8 mouse cellular contexts compared by ENCODE assay signal in the genomic region with DNA sequence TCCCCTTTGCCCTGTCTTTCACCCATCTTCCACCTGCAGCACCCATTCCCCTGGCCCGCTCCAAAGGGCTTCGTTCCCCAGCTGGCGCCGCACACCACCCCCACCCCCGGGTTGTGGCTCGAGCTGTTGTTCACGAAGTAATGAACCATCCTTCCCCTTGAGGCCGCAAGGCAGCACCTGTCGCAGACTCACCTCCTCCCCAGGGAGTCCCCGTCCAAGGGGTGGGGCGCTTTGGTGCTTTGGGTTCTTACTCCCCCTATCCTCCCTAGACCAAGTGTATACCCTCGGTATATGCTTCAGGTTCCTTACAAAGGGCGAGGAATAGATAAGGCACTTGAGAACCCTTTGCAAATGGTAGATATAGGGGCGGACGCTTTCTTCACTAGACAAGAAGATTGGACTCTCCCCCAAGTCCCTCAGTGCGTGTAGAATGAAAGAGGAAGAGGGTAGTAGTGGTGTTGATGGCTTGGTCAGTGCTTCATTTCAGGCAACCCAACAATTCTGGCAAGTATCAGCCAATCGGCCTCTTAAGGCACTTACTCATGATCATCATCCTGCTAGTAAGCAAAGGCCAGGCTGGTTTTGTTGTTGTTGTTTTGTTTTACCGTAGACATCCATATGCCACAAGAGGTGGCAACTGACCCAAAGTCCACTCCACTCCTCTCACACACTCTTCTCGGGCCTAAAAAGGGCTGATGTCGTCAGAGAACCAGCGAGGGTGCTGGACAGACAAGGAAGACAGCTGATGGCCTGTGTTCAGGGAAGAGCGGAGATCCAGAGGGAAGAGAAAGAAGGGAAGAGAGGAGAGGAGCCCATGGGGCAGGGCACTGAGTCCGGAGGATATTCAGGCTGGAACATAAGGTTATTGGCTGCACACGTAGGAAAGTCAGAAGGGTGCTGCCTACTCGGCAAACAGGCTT. TPM values are rescaled to one million over a fixed set of nuclear protein-coding genes. Genes with fewer than 3 reads are reported as not detected.
DNase-seq lines count a peak whose midpoint lies in the region; ATAC-seq and TF ChIP-seq lines count a peak whose summit lies in the region.

No protein-coding gene starts in this region.

- no peak for DNase-seq in gastrocnemius, adult 2 months
- no peak for DNase-seq in gastrocnemius, postnatal 36 days
- DNase-seq in T-cell, adult 2 months (ENCODE audit: low spot score), result peak; percentile 56
- DNase-seq in heart, embryonic 10.5 days (ENCODE audit: low spot score), result peak; percentile 82
- peak; percentile 59 to 66 for DNase-seq in thymus, postnatal 10 days (ENCODE audit: low spot score in 2 of 2)
- DNase-seq in yolk sac, embryonic 10.5 days (ENCODE audit: low spot score), result no peak

- peak overlapping the region; percentile 85; the same call in 1 of the 2 replicates for H3K9ac ChIP-seq in limb, embryonic 13.5 days
- peak overlapping the region; percentile 36; the same call in 1 of the 2 replicates for H3K9ac ChIP-seq in midbrain, embryonic 15.5 days

- H3K9me3 ChIP-seq in heart, embryonic 10.5 days, result no peaks in the 10 kb centered on the region
- H3K9me3 ChIP-seq in limb, embryonic 13.5 days, result no peaks in the 10 kb centered on the region
- no peaks in the 10 kb centered on the region for H3K9me3 ChIP-seq in midbrain, embryonic 15.5 days

- H3K27me3 ChIP-seq in heart, embryonic 10.5 days (ENCODE audit: insufficient read depth, poor library complexity, severe bottlenecking), result no peaks in the 10 kb centered on the region
- peaks cover 26% of the 10 kb centered on the region for H3K27me3 ChIP-seq in limb, embryonic 13.5 days
- peaks cover 32% of the 10 kb centered on the region for H3K27me3 ChIP-seq in midbrain, embryonic 15.5 days (replicated peaks)

- intact Hi-C loops in gastrocnemius, adult 2 months (cut with DNase I), result no loop called here
- intact Hi-C loops in gastrocnemius, postnatal 36 days (cut with DNase I), result no loop called here

- peaks cover 73% of the 10 kb centered on the region for H3K4me1 ChIP-seq in heart, embryonic 10.5 days
- peaks cover 56% of the 10 kb centered on the region for H3K4me1 ChIP-seq in limb, embryonic 13.5 days
- peaks cover 43% of the 10 kb centered on the region for H3K4me1 ChIP-seq in midbrain, embryonic 15.5 days

- peak overlapping the region; percentile 94 for H3K4me3 ChIP-seq in gastrocnemius, adult 2 months
- peak overlapping the region; percentile 84 for H3K4me3 ChIP-seq in heart, embryonic 10.5 days
- H3K4me3 ChIP-seq in limb, embryonic 13.5 days, result peak overlapping the region; percentile 73
- peak overlapping the region; percentile 69 for H3K4me3 ChIP-seq in midbrain, embryonic 15.5 days

- no peak for ATAC-seq in limb, embryonic 13.5 days (ENCODE audit: low FRiP score, low read depth)
- ATAC-seq in midbrain, embryonic 15.5 days (replicated peaks), result no peak

- peak overlapping the region; percentile 75 for H3K4me2 ChIP-seq in limb, embryonic 13.5 days (replicated peaks)
- peak overlapping the region; percentile 83 for H3K4me2 ChIP-seq in midbrain, embryonic 15.5 days

- no peak for TF ChIP-seq CTCF in gastrocnemius, adult 2 months (IDR thresholded peaks at IDR 0.05)

- H3K27ac ChIP-seq in gastrocnemius, adult 2 months, result peak overlapping the region; percentile 98
- peak overlapping the region; percentile 96 for H3K27ac ChIP-seq in heart, embryonic 10.5 days
- peak overlapping the region; percentile 17 for H3K27ac ChIP-seq in limb, embryonic 13.5 days
- no peak overlapping the region for H3K27ac ChIP-seq in midbrain, embryonic 15.5 days

- WGBS in heart, embryonic 10.5 days, result 29% methylated on average over 25 of the region's 25 CpGs
- WGBS in limb, embryonic 13.5 days, result 44% methylated on average over 25 of the region's 25 CpGs
- WGBS in midbrain, embryonic 15.5 days, result 43% methylated on average over 25 of the region's 25 CpGs

- H3K36me3 ChIP-seq in heart, embryonic 10.5 days, result peaks cover 27% of the 10 kb centered on the region
- H3K36me3 ChIP-seq in limb, embryonic 13.5 days, result peaks cover 23% of the 10 kb centered on the region
- H3K36me3 ChIP-seq in midbrain, embryonic 15.5 days (replicated peaks), result no peaks in the 10 kb centered on the region

RNA-seq across cellular contexts. Expression of gene Myo1c, which starts 4.4 kb away (rescaled TPM):
- total RNA-seq in gastrocnemius, adult 2 months (2021), result 10 to 100 TPM; 34.1 to 43.9 TPM
- total RNA-seq in gastrocnemius, postnatal 36 days (2021), result 10 to 100 TPM; 37.4 to 41.5 TPM
- polyA plus RNA-seq in heart, embryonic 10.5 days (2016; fragmentation: Nextera tagmentation; extraction: Ambion mirVana), result 55.3 and 75.2 TPM in 2 replicates
- 34.2 and 38.0 TPM in 2 replicates for polyA plus RNA-seq in limb, embryonic 13.5 days (2015; fragmentation: Nextera tagmentation; extraction: Ambion mirVana)
- 9.4 and 9.8 TPM in 2 replicates for polyA plus RNA-seq in midbrain, embryonic 15.5 days (2015; fragmentation: Nextera tagmentation; extraction: Ambion mirVana)

RNA-seq across cellular contexts. Expression of gene Inpp5k, which starts 23.9 kb away (rescaled TPM):
- 10 to 100 TPM; 25.9 to 27.4 TPM for total RNA-seq in gastrocnemius, adult 2 months (2021)
- 10 to 100 TPM; 20.4 to 24.0 TPM for total RNA-seq in gastrocnemius, postnatal 36 days (2021)
- polyA plus RNA-seq in heart, embryonic 10.5 days (2016; fragmentation: Nextera tagmentation; extraction: Ambion mirVana), result 16.9 and 18.7 TPM in 2 replicates
- polyA plus RNA-seq in limb, embryonic 13.5 days (2015; fragmentation: Nextera tagmentation; extraction: Ambion mirVana), result 21.1 and 22.0 TPM in 2 replicates
- polyA plus RNA-seq in midbrain, embryonic 15.5 days (2015; fragmentation: Nextera tagmentation; extraction: Ambion mirVana), result 45.1 and 47.0 TPM in 2 replicates

RNA-seq across cellular contexts. Expression of gene Crk, which starts 24.3 kb away (rescaled TPM):
- 10 to 100 TPM; 53.4 to 64.3 TPM for total RNA-seq in gastrocnemius, adult 2 months (2021)
- 10 to 100 TPM; 38.5 to 44.0 TPM for total RNA-seq in gastrocnemius, postnatal 36 days (2021)
- polyA plus RNA-seq in heart, embryonic 10.5 days (2016; fragmentation: Nextera tagmentation; extraction: Ambion mirVana), result 110 and 113 TPM in 2 replicates
- 126 and 128 TPM in 2 replicates for polyA plus RNA-seq in limb, embryonic 13.5 days (2015; fragmentation: Nextera tagmentation; extraction: Ambion mirVana)
- polyA plus RNA-seq in midbrain, embryonic 15.5 days (2015; fragmentation: Nextera tagmentation; extraction: Ambion mirVana), result 117 and 118 TPM in 2 replicates

Comparison
In these comparisons a context has a peak if more than half of its experiments do, and no peak if none do; other contexts are left out.
1. DNase-seq: peak in T-cell, adult 2 months (single experiment), heart, embryonic 10.5 days (single experiment) and thymus, postnatal 10 days (2 of 2); none in gastrocnemius, adult 2 months (single experiment), gastrocnemius, postnatal 36 days (0 of 2) and yolk sac, embryonic 10.5 days (single experiment).
2. Peak in every context shown above with its lines, with median percentiles within 50 percentile points of each other: H3K4me3 ChIP-seq.